Mouse (Mus musculus): ENCODE results near the gene B430218F22Rik. TPM values are rescaled to one million over a fixed set of nuclear protein-coding genes. Genes with fewer than 3 reads are reported as not detected.

Gene B430218F22Rik
- total RNA-seq (2023) = not detected

GRCm38 (mm10) chr13:118386511-118387447 is at the start of gene B430218F22Rik, which contains the start of gene Mrps30:
B430218F22Rik (plus strand) TSS chr13:118386630.
Mrps30 (minus strand) TSS chr13:118387252.

Other genes with a start within 250 kb of the B430218F22Rik start
- 37.1 TPM for gene Mrps30, start 622 bp downstream of the B430218F22Rik start, total RNA-seq (2023)